Mouse (Mus musculus) bone marrow, adult 2 months (tissue): ENCODE data around the gene Hoxc12. TPM values are rescaled to one million over a fixed set of nuclear protein-coding genes. Genes with fewer than 3 reads are reported as not detected.

Experiments used
- H3K27ac ChIP-seq: fragments of 200-500 bp; 2 replicates; pipeline ENCODE4 v1.5.1; 2012; ENCODE audit warnings: low read depth, mild to moderate bottlenecking, control low read depth, inconsistent platforms, low read length; ENCODE audit not compliant: control insufficient read depth, poor library complexity, insufficient read depth
- H3K4me1 ChIP-seq: fragments of 200-500 bp; 2 replicates; pipeline ENCODE4 v1.6.1; 2011; ENCODE audit warnings: low read length; ENCODE audit not compliant: control insufficient read depth, insufficient read depth
- H3K4me3 ChIP-seq: fragments of 200-500 bp; replicated peaks from 2 replicates; pipeline ENCODE3; 2011; ENCODE audit warnings: mild to moderate bottlenecking, low read depth, low read length, control low read depth; ENCODE audit not compliant: control insufficient read depth
- CTCF ChIP-seq: fragments of 200-500 bp; IDR thresholded peaks from 2 replicates; pipeline ENCODE4 v1.5.1; 2011; ENCODE audit warnings: low read length, control low read depth; ENCODE audit not compliant: control insufficient read depth, insufficient read depth
- POLR2A ChIP-seq: fragments of 200-500 bp; IDR thresholded peaks from 2 replicates; pipeline ENCODE4 v1.6.1; 2011; ENCODE audit warnings: low read depth, mild to moderate bottlenecking, control low read depth, low read length, borderline replicate concordance; ENCODE audit not compliant: control insufficient read depth
- WGBS: fragments of 180-500 bp; shearing (Covaris S2); methylation state at CpG from one replicate; pipeline ENCODE4 v1.1.7; 2018; 5-methylcytosine and 5-hydroxymethylcytosine counted together
- polyA plus RNA-seq: library from polyadenylated mRNA; stranded (reverse); fragments of >200 nt; gene quantifications from 2 replicates; pipeline ENCODE4 v1.2.4, GENCODE M21; 2011; ENCODE audit warnings: low replicate concordance; ENCODE audit not compliant: missing spikeins, insufficient read depth, insufficient read length

Gene Hoxc12
- polyA plus RNA-seq, 1 experiment, result not detected

DNA sequence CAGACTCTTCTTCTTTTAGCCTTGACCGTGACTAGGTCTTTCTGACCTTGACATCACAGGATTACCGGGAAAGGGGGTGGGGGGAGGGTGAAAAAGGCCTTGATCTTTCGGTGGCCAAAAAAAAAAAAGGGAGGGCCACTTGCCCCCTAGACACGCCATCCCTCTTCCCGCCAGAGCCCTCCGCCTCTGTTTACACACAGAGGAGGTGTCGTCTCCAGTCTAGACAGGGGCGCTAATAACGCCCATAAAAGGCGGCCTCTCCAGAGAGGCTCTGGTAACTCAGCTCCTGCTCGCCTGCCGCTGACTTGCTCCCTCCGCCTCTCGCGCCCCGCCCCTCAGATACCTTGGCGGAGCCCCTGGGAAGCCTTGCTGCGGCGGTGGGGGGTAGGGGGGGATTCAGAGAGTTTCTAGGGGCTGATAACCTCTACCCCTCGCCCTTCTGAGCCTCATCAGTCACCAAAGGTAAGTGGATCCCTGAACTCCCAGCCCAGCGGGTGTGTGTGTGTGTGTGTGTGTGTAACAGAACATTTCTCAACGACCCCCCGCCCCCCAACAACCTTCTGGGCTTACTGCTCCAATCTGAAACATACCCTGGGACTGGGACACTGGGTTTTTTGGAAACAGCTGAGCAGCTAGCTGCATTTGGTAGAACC is 4.7 kb upstream of the Hoxc12 start:
- 6% methylated on average over 23 of the region's 23 CpGs for WGBS
- no peaks in the 10 kb centered on the region for H3K4me1 ChIP-seq
- no peak overlapping the region for H3K4me3 ChIP-seq
- TF ChIP-seq CTCF, result no peak
- TF ChIP-seq POLR2A, result no peak
- no peak overlapping the region for H3K27ac ChIP-seq

- H3K4me1 ChIP-seq, result no peaks in the 10 kb centered on the region
- no peak overlapping the region for H3K27ac ChIP-seq
- no peak for TF ChIP-seq POLR2A
- no peak for TF ChIP-seq CTCF
- 8% methylated on average over 12 of the region's 12 CpGs for WGBS
- no peak overlapping the region for H3K4me3 ChIP-seq
These were observed 2.1 kb upstream of the Hoxc12 start for GRCm38 (mm10) chr15:102934438-102934837.

- H3K4me1 ChIP-seq, result no peaks in the 10 kb centered on the region
- TF ChIP-seq POLR2A (no peak), CTCF (no peak)
- H3K4me3 ChIP-seq, result no peak overlapping the region
- no peak overlapping the region for H3K27ac ChIP-seq
- WGBS, result 3% methylated on average over 27 of the region's 27 CpGs
These were observed 1.7 kb upstream of the Hoxc12 start for GRCm38 (mm10) chr15:102934897-102935296.

- WGBS, result 8% methylated on average over 50 of the region's 50 CpGs
- TF ChIP-seq POLR2A, result no peak
- TF ChIP-seq CTCF, result no peak
- no peak overlapping the region; the same call in 1 of the 2 replicates for H3K27ac ChIP-seq
- H3K4me3 ChIP-seq, result no peak overlapping the region
- no peaks in the 10 kb centered on the region for H3K4me1 ChIP-seq
These were observed 594 bp downstream of the Hoxc12 start for GRCm38 (mm10) chr15:102937036-102937666.

DNA sequence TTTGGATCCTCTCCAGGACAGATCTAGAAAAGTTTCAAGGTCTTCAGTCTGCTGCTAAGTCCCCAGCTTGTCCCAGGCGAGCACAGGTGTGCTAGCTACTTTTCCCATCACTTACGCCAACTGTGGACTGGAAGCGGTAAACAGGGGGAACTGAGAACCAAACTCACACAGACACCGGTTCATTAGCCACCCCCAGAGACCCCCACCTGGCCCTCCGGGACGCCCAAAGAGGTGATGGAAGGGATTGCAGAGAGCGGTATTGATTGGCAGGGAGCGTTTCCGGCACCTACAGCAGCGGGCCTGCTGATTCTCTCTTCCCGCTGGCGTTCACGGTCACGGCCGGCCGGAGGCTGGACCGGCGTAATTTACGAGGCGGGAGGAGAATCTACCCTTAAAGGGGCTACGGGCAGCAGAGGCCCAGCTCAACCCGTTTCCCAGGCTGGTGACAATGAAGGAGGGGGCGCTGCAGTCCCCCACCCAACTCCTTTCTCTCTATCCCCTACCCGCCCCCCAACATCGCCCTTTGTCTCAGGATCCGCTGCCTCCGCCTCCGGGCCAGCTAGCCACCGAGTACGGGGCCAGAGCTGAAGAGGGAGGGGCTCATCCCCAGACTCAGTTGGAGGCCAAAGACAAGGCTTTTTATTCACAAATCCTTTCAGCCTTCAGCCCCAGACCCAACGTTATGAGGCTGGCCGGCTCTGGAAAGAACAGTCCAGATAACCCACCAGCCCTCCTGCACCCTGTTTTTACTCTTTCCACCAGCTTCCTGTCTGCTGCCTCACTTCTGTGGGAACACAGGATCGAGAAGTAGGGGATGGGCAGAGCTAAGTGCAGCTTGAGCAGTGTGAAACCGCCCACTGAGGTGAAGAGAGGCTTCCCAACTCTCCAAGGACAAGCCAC is 2.9 kb downstream of the Hoxc12 start:
- WGBS, result 6% methylated on average over 34 of the region's 34 CpGs
- TF ChIP-seq CTCF (no peak), POLR2A (no peak)
- H3K4me1 ChIP-seq, result no peaks in the 10 kb centered on the region
- H3K27ac ChIP-seq, result no peak overlapping the region; the same call in 1 of the 2 replicates
- no peak overlapping the region for H3K4me3 ChIP-seq

- Histone ChIP-seq H3K27ac (no peak overlapping the region; the same call in 1 of the 2 replicates), H3K4me1 (no peaks in the 10 kb centered on the region), H3K4me3 (no peak overlapping the region)
- no peak for TF ChIP-seq POLR2A
- TF ChIP-seq CTCF, result no peak
- WGBS, result 4% methylated on average over 51 of the region's 53 CpGs
These were observed 6.3 kb downstream of the Hoxc12 start for GRCm38 (mm10) chr15:102942739-102943467.

GRCm38 (mm10) chr15:102943468-102943813 is 6.9 kb downstream of the Hoxc12 start:
- TF ChIP-seq CTCF, result no peak
- no peak for TF ChIP-seq POLR2A
- 8% methylated on average over 5 of the region's 5 CpGs for WGBS
- no peaks in the 10 kb centered on the region for H3K4me1 ChIP-seq
- no peak overlapping the region for H3K27ac ChIP-seq
- H3K4me3 ChIP-seq, result no peak overlapping the region
